Mouse (Mus musculus) embryo, embryonic 9.5 days (tissue): ENCODE measurements around the gene Ccdc110.

ENCODE experiments used
- DNase-seq: peaks from one replicate; pipeline ENCODE4 v3.0.0-alpha.2; 2017; ENCODE audit errors: extremely low spot score

Gene Ccdc110

DNA sequence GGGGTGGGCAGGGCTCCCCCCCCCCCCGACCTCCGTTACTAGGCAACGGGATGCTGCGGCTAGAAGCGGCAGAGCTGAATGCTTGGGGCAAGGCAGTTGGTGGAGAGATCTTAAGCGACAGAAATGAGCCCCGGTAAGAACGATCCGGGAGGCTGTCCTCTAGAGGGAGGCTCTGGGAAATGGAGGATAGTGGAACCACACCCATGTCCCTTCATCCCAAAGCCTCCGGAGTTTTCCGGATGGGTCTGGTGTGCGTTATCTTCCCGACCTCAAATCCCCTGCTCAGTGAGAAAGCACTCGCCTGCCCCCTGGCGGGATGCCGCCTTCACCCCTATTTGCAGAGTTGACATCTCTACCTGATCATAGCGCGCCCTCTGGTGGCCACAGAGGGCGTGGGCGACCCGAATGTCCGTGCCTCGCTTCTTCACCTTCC lies at the start of gene Ccdc110:
TSS of gene Ccdc110 (plus strand) at position 38 of the 433 bp plus-strand sequence.
- peak; percentile 95 for DNase-seq

DNA sequence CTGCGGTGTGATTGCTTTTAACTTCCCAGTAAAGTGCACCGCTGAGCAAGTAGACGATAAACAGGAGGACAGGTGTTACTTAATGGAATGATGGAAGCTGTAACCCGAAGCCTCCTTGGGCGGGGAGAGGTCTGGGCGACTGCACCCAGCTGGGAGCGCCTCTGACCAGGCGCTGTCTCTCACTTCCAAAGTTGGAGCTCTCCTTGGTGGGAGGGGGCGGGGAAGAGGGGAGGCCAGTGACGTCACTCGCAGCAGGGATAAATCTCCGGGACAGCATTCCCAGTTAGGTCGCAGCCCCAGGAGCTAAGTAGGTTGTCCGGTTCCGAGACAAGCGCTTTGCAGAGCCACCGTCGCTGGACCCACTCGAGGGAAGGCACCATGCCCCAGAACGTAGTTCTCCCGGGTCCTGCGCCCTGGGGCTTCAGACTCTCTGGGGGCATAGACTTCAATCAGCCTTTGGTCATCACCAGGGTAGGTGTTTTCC lies 49.2 kb upstream of the Ccdc110 start, which contains the start of gene Pdlim3:
TSS of gene Pdlim3 (plus strand) at position 260 of the 484 bp plus-strand sequence.
- peak; percentile 73 for DNase-seq

DNA sequence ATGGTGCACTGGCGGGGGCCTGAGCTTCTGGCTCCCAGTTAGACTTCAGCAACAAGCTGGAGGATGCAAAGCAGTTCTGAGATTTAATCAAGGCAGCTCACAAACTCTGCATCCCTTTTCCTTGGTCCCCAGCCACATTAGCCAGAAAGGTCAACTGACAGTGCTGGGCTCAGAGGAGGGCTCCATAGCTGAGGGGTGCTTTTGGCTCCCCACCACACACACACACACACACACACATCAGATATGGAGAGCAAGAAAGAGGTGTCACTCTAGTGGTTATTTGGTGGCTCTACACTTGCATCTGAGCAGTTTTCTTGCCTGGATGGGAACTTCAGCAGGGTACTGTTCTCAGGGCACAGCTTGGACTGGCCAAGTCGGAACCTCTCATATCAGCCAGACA lies 48.6 kb upstream of the Ccdc110 start:
- DNase-seq, result no peak

DNA sequence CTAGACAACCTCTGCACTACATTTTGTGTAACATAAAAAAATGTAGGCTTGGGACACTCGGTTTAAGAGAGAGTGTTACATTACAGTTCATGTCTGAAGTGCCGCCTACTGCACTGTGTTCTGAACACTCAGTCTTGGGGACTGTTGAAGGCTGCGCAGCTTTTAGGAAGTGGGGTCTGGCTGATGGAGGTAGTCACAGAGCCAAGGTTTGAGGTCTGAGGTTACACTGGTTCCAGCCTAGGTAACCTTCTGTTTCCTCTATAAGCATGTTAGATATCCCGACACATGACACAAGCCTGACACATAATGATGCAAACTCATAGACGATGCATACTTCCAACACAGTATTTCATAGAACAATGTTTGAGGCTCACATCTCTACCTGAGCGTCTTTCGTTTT lies 44.7 kb upstream of the Ccdc110 start:
- DNase-seq, result no peak

- DNase-seq, result no peak
Measured at GRCm38 (mm10) chr8:45896590-45896989, 37.8 kb upstream of the Ccdc110 start.

DNA sequence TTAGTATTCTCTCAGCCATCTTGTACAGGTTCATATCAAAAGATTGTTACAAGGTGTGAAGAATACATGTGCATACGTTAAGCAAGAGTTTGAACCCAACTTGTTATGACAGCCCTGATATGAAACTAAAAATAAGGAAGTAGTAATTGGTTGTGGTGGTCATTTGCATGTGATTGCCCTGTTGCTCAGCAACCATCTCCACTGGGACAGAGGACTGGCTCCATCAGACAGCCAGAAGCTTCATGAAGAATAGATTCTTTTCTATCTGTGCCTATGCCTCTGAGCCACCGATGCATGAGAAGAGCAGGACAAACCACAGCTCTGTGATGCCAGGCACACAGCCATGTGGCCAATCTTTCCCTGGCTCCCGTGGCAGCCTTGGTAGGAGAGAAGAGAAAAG lies 34.6 kb upstream of the Ccdc110 start:
- no peak for DNase-seq

DNA sequence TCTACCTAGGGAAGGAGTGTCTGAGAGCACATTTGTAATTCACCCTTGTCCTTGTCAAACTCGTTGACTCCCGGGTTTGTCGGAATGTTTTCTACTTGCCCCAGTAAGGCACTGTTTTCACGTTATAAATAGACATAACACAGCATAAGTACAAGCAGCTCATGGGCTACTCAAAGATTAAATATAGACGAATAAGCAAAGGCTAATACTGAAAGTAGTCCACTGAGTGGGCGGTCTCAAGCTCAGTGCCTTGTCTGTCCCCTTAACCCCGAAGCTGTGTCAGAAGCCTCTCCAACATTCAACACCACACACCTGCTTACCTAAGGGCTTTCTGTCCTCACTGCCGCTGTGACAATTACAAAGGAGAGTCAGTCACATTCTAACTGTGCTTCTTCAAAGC lies 32.8 kb upstream of the Ccdc110 start:
- DNase-seq, result no peak

GRCm38 (mm10) chr8:45903659-45904058 lies 30.8 kb upstream of the Ccdc110 start:
- no peak for DNase-seq

DNA sequence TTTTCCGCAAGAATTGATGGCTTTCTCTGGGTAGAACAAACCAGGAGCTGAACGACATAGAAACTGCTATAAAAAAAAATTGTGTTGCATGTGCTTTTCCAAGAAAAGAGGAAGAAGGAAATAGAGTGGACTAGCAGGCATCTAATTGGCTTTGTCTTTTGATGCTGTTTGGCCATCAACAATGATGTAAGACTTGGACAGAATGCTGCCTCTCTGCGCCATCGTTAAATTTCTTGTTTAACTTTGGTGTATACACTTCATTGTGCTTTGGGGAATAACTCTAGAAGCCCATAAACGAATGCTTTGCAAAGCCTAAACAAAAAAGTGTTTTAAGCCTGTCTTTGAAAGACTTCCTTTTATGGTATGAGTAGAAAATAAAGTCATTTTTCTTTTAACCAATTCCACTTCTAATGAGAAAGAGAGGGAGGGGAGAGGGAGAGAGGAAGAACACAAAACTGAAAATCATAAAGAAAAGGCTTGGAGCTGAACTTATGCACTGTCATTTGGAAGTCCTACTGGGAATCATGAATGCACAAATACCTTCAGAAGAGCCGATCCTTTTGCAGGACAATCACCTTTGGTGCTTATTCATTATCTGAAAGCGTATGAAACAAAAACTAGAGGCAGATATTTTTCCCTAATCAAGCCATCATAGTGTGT lies 28.7 kb upstream of the Ccdc110 start:
- DNase-seq, result no peak

GRCm38 (mm10) chr8:45906251-45906619 lies 28.2 kb upstream of the Ccdc110 start:
- DNase-seq, result no peak

DNA sequence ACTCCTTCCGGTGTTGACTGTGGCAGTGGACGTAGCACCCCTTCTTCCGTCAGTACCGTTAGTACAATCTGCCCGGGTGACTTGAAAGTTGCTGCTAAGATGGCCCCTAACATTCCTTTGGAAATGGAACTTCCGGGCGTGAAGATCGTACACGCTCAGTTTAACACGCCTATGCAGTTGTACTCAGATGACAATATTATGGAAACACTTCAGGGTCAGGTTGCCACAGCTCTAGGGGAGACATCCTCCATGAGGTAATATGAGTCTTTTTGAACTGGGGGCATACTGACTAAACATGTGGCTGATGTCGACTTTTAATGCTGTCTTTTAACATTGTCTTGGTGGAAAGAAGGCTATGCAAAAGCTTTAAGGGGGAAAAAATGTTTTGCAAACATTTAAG lies 20.7 kb upstream of the Ccdc110 start:
- DNase-seq, result no peak

DNA sequence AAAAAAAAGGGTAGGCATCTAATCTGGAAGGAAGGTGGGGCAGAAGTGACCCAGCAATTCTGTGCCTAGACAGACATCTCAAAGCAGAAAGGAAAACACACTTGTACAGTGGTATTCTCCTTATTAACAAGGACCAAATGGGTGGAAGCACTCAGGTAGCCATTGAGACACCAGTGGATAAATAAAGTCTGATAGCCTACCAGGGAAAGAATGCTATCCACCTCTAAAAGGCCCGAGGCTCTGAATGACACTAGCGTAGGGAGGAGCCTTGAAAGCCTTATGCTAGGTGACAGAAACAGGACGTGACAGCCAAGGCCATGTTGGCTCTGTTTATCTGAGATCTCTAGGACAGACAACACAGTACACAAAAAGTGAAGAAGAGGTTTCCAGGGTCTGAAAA lies 17.9 kb upstream of the Ccdc110 start:
- no peak for DNase-seq

- DNase-seq, result no peak
Measured at GRCm38 (mm10) chr8:45917040-45917679, 17.3 kb upstream of the Ccdc110 start.

DNA sequence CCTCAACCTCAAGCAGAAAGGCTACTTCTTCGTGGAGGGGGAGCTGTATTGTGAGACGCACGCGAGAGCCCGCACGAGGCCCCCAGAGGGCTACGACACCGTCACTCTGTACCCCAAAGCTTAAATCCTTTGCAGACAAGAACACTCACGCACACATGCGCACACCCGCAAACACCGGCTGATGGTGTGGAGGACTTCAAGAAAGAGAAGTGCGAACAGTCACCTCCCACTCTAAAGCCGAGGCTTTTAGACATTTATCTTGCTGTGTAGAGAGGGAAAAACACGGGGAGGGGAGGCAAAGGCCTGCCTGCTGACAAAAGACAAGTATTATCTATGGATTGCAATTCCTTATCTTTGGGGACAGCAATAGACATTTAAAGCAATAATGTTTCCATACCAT lies 15.5 kb upstream of the Ccdc110 start:
- no peak for DNase-seq

GRCm38 (mm10) chr8:45920392-45920791 lies 14.0 kb upstream of the Ccdc110 start:
- no peak for DNase-seq

DNA sequence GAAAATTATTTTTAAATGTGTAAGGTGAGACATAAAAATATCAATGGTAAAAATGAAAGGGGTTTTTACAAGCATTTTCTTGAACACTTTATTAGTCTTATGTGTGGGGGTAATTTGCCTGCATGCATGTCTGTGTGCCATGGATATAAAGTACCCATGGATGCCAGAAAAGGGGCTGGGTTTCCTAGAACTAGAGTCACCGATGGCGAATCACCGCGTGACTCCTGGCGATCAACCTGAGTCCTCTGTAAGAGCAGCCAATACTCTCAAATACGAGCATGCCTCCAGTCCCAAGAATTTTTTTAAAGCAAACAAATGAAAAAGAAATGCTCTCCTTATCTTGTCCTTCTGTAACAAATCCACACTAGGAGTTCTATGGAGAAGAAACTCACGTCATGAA lies 12.3 kb upstream of the Ccdc110 start:
- DNase-seq, result no peak

DNA sequence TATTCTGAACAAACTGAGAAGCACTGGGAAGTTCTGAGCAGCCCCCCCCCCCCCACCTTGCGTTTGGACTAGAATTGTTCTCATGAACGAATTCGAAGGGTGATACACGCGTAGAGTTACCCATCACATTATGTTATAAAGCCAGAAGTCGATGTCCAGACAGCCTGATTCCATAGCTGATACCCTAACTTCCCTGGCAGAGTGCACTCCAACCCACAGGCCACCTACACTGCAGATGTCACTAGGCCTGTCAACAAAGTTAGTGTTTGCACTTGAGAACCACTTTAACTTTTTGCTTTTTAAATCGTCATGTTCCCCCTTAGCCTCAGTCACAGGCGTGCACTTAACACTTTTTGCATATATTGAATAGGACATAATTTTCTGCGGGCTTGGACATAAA lies 2.6 kb downstream of the Ccdc110 start:
- no peak for DNase-seq

DNA sequence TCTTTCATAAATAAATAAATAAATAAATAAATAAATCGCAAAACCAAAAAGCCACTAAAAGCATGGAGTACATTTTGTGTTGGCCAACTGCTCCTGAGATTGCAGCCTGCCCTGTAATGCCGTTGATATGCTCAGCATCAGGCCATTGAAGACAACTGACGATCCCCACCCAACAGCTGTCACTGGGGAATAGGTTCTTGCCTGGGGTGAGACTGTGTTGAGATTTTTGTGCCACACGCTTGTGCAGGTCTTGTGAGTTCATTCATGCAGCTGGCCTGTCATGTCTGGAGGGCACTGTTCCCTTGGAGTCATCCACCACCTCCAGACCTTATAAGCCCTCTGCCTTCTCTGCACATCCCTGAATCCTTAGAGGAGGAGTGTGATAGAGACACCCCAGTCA lies 11.9 kb downstream of the Ccdc110 start:
- no peak for DNase-seq

DNA sequence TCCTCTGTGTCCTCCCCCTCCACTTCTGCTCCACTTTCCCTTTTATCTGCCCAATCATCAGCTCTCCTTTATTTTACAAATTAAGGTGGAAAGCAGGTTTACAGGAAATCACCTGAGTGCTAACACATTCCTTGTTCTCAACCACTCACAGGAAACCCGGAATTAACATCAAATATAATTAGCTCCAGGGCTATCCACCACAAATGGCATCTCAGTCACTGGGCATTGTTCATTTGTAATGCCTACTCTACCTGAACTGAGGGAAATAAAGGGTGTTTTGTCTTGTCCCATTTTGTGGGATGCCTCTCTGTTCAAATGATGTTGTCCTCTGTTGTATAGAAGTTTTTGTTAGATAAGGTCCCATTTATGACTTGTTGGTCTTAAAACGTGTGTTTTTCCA lies 16.2 kb downstream of the Ccdc110 start:
- DNase-seq, result no peak

- DNase-seq, result no peak
Measured at GRCm38 (mm10) chr8:45970894-45971293, 36.5 kb downstream of the Ccdc110 start.

GRCm38 (mm10) chr8:45973988-45974505 lies 39.6 kb downstream of the Ccdc110 start:
- peak; percentile 9 for DNase-seq

DNA sequence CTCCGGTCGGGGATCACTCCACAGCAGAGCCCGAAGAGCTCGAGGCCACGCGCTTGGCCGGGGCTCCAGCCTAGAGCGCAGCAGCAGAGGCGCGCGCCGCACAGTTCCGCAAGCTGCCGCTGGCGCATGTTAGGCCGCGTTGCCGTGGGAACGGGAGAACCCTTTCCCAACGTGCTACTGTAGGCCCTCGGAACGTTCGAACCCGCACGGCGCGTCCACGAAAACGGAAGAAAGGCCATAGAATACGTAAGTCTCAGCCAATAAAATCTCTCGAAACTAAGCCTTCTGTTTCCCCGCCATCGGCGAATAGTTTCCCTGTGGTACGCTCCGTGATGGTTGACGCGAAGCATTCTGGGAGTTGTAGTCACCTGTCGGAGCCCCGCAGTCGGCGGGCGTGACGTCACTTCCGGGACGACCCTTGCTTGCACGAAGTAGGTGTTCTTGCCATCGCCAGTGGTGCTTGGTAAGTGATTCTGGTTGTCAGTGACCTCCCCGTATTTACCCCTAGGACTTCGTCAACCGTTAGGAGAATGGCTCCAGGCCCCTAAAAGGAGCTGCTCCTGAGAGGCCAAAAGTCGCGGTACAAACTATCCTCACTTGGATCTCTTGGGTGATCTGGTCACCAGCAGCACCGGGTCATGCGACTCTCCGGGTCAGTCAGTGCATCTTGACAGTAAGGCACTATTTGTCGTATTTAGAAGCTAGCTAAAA lies 40.9 kb downstream of the Ccdc110 start, which contains the start of the genes 1700029J07Rik and Ufsp2:
TSS of gene 1700029J07Rik (minus strand) at position 127 of the 711 bp plus-strand sequence.
TSS of gene Ufsp2 (plus strand) at position 403 of the 711 bp plus-strand sequence.
- peak; percentile 95 for DNase-seq
